Mouse (Mus musculus) gastrocnemius, postnatal 14 days (tissue): Measurements from ENCODE around the gene Rab31. TPM values are rescaled to one million over a fixed set of nuclear protein-coding genes. Genes with fewer than 3 reads are reported as not detected.

Experiments
- DNase-seq: peaks from one replicate; pipeline ENCODE4 v3.0.0; 2021; ENCODE audit warnings: mixed read lengths
- intact Hi-C: fragments of 180-260 bp; cut with DNase I; formaldehyde crosslinking; loops from one replicate; pipeline ENCODE4 v1.15.1; 2025; ENCODE audit warnings: low total_unique reads
- total RNA-seq, 2 experiments: library from RNA; stranded (reverse); gene quantifications; 2 replicates each; pipeline ENCODE4 v1.2.3; 2021

The Rab31 gene
- total RNA-seq, 2 experiments from 2014 or later, result 14.1 to 15.4 TPM

- intact Hi-C loops, result no loop called here
- DNase-seq, result no peak
Measured at GRCm38 (mm10) chr17:65717658-65718199, 54.8 kb downstream of the Rab31 start.

GRCm38 (mm10) chr17:65714060-65714459 lies 58.5 kb downstream of the Rab31 start:
- intact Hi-C loops, result no loop called here
- DNase-seq, result no peak

DNA sequence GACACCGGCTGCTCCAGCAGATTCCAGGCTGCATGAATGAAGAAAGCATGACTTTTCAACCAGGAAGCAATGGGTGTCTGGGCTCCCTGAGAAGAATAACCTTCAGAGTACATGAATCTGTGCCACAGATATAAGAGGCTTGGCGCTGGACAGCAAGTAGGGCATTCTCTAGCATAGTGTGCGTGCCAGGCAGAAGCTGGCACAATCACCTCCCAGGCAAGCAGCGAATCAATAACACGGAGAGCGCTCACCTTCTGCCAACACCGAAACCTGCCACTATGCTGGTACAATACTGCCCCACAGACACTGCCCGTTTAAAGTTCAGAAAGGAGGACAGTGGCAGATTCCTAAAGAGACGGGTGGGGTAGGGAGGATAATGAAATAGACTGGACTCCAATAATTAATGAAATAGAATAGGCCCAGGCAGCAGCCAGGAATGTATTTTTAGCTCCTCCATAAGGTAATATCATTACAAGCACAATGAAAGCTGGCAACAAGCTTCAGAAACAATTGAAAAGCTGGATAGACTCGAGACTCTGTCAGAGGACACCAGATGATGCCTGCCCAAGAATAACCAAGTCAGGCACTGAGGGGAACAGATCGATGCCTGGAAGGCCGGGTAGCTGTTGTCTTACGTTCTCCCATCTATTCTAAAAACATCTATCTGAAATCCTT lies 59.6 kb downstream of the Rab31 start:
- no peak for DNase-seq
- intact Hi-C loops, result no loop called here

GRCm38 (mm10) chr17:65711779-65712178 lies 60.8 kb downstream of the Rab31 start:
- no peak for DNase-seq
- intact Hi-C loops, result no loop called here

GRCm38 (mm10) chr17:65710576-65710975 lies 62.0 kb downstream of the Rab31 start:
- intact Hi-C loops, result no loop called here
- no peak for DNase-seq

GRCm38 (mm10) chr17:65706220-65706619 lies 66.3 kb downstream of the Rab31 start:
- peak; percentile 78 for DNase-seq
- intact Hi-C loops, result no loop called here

DNA sequence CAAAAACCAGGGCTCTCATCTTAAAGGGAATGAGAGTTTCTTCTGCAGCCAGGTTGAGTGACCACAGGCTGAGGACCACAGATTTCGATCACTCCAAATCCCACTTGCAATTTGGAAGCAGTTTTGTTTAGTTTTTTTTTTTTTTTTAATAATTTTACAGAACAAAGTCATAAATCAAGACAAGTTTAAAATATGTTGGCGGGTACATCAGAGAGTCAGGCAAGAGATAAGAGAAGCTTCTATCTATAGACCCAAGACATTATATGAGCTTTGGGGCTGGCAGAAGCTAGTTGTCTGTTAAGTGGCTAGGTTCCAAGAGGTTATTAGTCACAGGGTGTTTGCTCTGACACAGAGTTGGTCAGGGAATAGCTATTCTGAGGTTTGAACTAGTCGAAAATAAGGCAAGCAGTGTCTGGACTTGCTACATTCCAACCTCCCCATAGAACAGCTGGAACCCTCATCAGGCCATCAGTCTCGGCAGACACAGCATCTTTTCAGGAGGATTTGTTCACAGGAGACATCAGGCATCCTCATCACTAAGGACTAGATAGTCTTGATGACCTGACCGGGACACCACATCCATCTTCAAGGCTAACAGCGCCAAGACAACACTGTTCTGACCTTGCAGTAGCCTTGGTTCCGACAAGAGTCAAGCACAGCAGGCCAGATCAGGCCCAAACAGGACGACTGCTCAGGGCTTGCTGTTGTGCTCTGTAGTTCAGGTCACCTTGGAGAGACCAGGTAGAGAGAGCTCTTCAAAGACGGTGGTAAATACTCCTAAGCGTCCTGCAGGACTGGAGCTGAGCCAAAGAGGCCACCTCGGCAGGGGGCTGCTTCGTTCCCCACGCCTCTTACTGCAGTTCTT lies 68.8 kb downstream of the Rab31 start:
- DNase-seq, result no peak
- intact Hi-C loops, result loop anchor here (5.0 kb wide), 1 partner anchor 84 kb away; no protein-coding TSS in a partner anchor

GRCm38 (mm10) chr17:65701797-65702566 lies 70.6 kb downstream of the Rab31 start:
- intact Hi-C loops, result loop anchor here (5.0 kb wide), 1 partner anchor 85 kb away; no protein-coding TSS in a partner anchor
- peak; percentile 81 for DNase-seq

DNA sequence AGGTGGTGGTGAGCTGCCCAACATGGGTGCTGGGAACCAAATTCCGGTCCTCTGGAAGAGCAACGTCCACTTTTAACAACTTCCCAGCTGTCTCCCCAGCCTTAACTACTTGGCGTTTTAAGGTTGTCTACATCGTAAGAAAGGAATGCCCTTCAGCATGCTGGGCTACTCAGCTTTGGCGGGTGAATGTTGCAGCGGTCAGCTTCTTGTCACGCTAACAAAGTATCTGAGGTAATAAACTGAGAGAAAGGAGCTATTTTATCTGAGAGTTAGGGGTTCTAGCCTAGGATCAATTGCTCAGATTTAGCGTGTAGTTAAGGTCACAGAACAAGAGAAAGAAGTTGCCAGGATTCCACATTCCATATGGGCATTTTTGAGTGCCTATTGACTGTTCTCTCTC lies 71.2 kb downstream of the Rab31 start:
- intact Hi-C loops, result loop anchor here (5.0 kb wide), 1 partner anchor 86 kb away; no protein-coding TSS in a partner anchor
- DNase-seq, result no peak

DNA sequence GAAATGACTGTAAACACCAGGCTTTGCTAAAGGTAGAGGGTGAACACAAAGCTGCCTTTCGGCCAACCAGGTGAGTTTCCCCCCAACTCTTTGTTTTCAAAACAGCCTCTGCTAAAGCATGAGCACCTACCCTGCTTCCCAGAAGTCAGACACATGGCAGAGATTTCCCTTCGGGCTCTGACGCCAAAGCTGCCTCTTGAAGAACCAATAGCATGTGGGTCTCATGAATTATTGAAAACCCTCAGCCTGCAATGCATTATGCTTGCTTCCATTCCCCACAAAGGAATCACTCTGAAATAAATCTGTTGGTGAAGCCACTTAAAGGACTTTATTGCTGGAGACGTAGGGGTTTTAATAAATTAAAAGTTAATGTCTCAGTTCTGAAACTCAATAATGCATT lies 72.5 kb downstream of the Rab31 start:
- intact Hi-C loops, result loop anchor here (5.0 kb wide), 1 partner anchor 87 kb away; no protein-coding TSS in a partner anchor
- no peak for DNase-seq

DNA sequence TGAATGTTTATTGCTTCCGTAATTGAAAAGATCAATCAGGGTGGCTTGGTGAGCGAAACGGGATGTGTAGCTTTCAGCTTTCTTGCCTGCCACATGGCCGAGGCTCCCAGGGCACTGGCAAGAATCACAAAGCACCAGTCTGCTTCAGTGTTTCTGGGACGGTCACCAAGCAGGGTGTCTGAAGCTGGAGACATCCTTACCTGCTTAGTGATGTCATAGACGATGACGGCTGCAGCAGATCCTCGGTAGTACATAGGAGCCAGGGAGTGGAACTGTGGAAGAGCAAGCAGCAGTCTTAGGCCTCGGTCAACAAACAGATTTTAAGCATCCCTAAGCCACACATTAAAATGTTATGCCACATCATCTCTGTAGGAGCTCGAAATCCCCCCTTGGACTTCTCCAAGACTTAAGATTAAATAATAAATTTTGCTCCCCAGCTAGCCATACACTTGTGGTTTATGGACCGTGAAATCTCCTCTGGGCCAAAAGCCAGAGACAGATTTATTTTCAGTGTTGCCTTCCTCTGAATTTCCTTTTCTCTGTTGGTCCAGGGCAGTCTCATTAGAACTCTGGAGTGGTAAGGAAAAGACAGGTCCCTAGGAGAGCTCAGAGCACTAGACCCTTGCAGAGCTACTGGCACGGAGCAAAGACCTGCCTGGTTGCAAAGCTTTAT lies 74.6 kb downstream of the Rab31 start:
- intact Hi-C loops, result no loop called here
- DNase-seq, result no peak

DNA sequence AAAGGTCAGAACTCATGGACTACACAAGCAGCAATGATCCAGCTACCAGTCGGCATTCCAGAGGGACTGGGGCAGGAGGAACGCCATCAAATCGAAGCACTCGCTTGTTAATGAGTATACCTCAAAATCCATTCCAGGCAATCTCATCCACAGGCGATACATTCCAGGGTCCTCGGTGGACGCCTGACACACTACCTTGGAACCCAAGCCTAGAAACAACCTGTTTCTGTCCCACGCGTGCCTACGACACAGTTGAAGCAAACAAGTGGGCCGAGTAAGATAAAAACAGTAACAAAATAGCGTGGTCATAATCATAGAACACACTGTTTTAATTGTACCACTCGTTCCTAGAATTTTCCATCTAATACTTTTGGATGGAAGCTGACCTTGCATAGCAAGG lies 75.6 kb downstream of the Rab31 start:
- intact Hi-C loops, result no loop called here

GRCm38 (mm10) chr17:65692276-65692675 lies 80.3 kb downstream of the Rab31 start:
- intact Hi-C loops, result no loop called here
- no peak for DNase-seq

More for the DNA sequence above, 75.6 kb downstream of the Rab31 start:
- no peak for DNase-seq

- peak; percentile 56 for DNase-seq
- intact Hi-C loops, result no loop called here
Measured at GRCm38 (mm10) chr17:65683731-65684130, 88.8 kb downstream of the Rab31 start.

DNA sequence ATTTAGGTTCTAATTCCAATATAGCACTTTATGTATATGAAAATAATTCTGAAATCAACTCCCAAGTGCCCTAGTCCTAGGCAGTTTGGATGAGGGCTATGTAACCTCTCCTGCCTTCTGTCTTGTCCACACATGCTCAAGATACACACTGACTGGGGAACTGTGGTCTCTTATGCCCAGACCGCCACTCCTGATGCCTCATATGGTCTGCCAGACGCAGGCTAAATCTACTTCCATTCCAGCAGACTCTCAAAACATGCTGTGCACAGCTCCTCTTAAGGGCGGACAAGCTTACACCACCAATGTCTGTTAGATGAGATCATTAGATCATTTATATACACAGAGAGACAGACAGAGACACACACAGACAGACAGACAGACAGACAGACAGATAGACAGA lies 89.2 kb downstream of the Rab31 start:
- intact Hi-C loops, result no loop called here
- DNase-seq, result no peak

GRCm38 (mm10) chr17:65682071-65682680 lies 90.4 kb downstream of the Rab31 start:
- intact Hi-C loops, result no loop called here

DNA sequence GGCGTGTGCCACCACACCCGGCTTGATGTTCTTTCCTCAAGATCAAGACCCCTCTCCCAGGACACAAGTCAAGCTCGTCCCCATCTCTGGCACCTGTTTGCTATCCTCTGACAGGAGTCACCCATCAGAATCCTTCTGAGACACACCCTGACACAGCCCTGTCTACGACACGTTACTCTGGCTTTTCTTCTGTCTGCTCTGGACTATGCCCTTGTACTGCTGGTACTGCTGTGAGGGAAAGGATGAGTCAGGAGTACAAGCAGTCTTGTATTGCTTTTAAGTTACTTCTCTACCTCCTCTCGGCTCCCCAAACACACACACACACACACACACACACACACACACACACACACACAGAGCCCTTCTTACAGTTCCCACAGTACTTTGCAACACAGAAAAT lies 91.0 kb downstream of the Rab31 start:
- DNase-seq, result no peak
- intact Hi-C loops, result no loop called here

More at GRCm38 (mm10) chr17:65682071-65682680, 90.4 kb downstream of the Rab31 start:
- no peak for DNase-seq

GRCm38 (mm10) chr17:65680801-65681412 lies 91.6 kb downstream of the Rab31 start:
- no peak for DNase-seq
- intact Hi-C loops, result no loop called here
